Mouse (Mus musculus) E14TG2a.4 (cell line): ENCODE measurements around the gene Cfap45.

Experiments used
- CTCF ChIP-seq: conservative IDR thresholded peaks from 2 replicates; pipeline ENCODE4 v1.5.1; 2014; ENCODE audit warnings: low read length
- NANOG ChIP-seq: IDR thresholded peaks from 2 replicates; pipeline ENCODE4 v1.6.1; 2014; ENCODE audit warnings: borderline replicate concordance, low read length, mixed read lengths
- POU5F1 ChIP-seq: IDR thresholded peaks from 2 replicates; pipeline ENCODE4 v1.6.1; 2014; ENCODE audit warnings: low read length, borderline replicate concordance

DNA sequence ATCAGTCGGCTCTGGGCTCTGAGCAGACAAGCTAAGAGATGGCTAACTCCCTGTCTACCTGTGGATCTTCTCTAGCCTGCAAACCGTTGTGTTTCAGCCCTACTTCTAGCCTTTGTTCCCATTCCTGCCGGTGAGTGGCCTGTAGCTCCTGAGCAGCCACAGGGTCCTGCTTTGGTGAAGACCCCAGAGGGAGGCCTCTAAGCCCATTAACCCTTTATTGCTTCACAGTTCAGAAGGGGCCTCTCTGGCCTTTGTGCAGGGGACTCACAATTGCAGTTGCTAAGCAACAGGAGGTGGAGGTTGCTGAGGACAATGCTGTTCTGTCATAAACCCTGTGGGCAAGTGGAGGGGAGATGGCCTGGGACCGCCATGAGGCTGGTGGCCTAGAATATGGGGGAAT, 34.4 kb upstream of the Cfap45 start:
- TF ChIP-seq CTCF, result no peak
- no peak for TF ChIP-seq POU5F1
- no peak for TF ChIP-seq NANOG
